Mouse (Mus musculus) lung, postnatal 4 days (tissue): ENCODE data around the gene Slc25a10.
A peak's percentile ranks its signal among the peaks of the same experiment; 100 is the strongest.

Experiments
- DNase-seq, 2 experiments: peaks; one replicate each; pipeline ENCODE4 v3.0.0; 2021

The Slc25a10 gene

DNA sequence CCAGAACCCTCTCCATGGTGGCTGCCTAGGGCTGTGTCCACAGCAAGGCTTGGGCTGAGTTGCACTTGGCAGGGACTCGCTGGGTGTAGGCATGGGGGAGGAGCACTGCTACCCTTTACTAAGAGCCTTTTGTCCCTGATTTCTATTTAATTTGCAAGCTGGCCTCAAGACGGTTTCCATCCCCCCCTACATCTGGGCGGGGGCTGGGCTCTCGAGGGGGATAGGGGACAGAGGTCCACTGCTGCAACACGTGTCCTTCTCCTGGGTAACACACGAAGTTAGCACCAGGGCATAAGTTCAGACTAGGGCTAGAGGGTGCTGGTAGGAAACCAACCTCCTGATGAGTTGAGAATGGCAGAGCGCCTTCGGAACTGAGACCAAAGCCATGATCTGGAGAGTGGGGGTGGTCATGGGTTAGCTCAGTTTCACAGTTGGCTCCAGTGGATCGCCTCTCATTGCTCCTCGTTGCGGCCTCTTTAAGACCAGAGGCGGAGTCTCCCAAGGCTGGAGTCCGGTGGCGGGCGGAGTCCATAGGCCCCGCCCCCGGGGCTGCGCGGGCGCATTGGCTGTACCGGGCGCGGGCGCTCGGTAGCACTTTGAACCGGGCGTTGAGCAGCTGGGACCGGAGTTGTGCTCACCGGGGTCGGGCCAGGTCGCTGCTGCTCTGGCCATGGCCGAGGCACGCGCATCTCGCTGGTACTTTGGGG is at the start of gene Slc25a10:
Gene Slc25a10 (plus strand): TSS at position 524 of the 707 bp plus-strand sequence.
- DNase-seq = peak; percentile 92 to 93

DNA sequence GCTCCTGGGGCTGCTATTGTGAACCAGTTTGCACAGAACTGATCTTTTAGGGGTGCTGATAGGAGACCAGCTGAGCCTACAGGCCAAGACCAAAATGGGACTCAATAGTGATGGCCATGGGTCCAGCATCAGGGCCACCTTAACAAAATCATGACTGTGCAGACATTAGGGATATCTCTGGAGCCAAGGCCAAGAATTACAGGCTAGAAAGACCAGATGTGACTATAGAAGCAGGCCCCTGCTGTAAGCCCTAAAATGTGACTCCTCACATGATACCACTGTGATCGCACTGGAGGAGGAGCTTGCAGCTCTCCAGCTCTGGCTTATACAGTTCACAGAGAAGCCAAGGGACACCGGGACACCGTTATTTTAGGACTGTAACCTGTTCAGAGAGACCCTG is 49.3 kb upstream of the Slc25a10 start, which contains the start of gene Tspan10:
Gene Tspan10 (plus strand): TSS at position 301 of the 400 bp plus-strand sequence.
- DNase-seq = no peak

DNA sequence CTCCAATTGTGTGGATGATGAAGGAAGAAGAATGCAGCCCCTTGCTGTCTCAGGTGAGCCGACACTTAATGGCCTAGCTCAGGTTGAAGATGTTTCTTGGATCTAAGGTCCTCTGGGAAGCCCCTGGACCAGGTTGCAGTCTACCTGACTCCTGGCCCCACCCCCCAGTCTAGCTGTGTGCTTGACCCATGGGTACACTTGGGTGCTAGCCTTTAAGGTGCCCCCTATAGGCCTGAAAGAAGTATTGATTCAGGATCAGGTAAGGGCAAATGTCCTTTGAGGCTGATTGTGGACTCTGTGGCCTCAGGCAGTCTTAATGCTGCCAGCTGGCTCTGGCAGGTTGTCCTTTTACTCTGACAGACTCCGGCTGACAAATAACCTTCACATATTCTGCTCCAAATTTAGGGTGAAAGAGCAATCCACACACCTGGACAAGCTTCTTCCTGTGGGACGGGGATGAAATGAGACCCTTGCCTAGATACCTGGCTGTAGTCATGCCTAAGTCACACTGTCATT is 48.8 kb upstream of the Slc25a10 start:
- DNase-seq = no peak

DNA sequence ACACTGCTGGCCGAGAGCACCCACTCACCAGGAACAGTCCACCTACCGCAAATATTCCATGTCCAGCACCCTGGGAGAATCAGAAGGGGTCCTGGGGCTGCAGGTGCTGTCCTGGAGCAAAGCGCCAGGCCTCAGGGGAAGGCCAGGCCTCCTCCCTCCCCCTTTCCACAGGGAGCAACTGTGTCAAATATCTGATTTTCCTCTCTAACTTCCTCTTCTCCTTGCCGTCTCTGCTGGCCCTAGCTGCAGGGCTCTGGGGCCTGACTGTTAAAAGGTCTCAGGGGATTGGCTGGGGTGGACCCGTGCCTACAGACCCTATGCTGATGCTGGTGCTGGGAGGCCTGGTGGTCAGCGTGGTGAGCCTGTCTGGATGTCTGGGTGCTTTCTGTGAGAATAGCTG is 47.5 kb upstream of the Slc25a10 start:
- no peak for DNase-seq

DNA sequence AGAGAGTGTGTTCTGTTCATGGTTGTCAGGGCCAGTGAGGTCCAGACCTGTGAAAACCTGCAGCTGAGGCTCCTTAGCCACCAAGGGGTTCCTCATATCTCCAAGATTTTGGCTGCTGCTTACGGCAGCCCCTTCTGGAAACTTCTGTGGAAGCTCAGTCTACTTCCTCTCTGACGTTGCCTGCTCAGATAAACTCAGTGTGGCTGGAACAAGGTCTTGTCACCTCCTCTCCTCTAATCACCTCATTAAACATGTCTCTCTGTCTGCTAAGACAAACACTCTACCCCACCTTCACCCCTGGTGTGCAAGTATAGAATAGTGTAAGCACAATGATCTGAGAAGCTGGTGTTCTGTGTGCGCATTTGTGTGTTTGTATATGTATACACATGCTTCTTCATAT is 46.2 kb upstream of the Slc25a10 start:
- DNase-seq = no peak

DNA sequence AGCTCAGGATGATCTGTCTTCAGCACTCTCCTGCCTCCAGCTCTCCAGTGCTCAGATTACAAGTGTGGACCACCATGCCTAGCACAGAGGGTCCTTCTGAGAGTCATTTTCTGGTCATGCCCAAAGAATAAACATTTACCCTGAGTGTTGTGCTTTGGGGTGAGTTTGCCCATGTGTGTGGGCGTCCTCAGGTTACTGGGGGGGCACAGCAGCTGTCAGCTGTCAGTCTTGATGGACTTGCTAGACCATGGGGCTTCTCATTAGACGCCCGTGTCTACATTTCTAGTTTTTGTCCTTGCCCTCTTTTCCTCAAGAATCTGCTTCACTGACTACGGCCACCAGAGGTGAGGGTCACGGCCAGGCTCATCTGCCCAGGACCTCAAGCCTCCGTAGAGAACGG is 44.5 kb upstream of the Slc25a10 start:
- DNase-seq = no peak

DNA sequence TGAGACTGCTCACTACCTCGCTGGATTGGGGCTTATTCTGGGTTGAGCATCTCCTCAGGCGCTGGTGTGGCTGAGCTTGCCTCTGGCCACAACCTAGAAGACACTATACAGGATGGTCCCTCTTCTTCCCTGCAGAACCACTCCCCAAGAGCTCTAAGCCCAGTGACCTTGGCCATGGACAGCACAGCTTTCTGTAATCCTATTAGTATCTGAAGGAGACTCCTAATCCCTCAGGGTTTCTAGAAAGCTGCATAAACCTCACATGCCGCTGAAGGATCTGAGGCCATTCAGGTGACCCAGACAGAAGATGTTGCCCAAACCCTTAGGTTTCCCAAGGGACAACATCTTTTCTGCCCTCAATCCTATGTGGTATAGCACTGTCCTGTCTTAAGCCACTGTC is 39.4 kb upstream of the Slc25a10 start:
- DNase-seq = no peak

DNA sequence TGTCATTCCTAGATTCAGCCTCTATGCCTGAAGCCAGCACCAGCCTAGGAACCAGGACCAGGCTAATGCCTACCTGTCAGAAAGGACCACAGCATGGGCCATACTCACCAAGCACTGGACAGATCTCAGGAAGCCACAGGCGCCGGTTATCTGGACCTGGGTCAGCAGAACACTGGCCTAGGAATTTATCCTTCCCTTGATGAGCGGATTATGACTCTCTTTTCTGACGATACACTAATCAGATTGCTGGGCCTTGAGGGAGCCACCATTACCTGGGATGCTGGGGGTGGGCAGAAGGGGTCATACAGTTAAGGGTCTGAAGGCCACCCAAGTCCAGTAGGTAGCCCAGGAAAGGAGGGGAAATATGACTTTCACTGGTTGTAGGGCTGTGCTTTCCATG is 38.3 kb upstream of the Slc25a10 start, which contains the start of gene Pde6g:
Gene Pde6g (minus strand): TSS at position 195 of the 400 bp plus-strand sequence.
- DNase-seq = no peak

DNA sequence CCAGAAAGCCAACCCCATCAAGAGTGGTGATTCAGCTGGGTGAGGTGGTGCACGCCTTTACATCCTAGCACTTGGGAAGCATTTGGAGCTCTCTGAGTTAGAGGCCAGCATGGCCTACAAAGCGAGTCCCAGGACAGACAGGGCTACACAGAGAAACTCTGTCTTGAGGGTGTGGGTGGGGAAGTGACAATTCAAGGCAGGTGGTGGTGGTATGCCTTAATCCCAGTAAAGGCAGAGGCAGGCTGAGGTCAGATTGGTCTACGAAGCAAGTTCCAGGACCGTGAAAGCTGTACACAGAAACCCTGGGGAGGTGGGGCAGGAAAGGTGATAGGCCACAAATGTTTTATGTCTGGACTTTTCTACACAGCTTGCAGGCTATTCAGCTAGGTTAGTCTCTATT is 36.7 kb upstream of the Slc25a10 start:
- no peak for DNase-seq

DNA sequence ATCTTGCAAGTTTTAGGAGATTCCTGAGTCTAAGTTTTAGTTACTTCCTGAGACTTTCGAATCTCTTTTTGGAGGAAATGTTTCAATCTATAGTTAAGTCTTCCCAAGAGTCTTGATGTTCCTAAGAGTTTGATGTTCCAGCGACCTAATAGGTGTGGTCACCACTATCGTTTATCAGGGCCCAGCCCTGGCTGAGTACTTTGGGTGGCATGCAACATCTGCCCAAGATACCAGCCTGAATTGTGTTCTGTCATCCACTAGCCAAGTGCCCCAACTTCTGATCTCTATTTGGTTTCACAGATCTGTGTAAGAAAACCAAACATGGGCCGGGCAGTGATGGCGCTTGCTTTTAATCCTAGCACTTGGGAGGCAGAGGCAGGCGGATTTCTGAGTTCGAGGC is 36.2 kb upstream of the Slc25a10 start:
- no peak for DNase-seq

DNA sequence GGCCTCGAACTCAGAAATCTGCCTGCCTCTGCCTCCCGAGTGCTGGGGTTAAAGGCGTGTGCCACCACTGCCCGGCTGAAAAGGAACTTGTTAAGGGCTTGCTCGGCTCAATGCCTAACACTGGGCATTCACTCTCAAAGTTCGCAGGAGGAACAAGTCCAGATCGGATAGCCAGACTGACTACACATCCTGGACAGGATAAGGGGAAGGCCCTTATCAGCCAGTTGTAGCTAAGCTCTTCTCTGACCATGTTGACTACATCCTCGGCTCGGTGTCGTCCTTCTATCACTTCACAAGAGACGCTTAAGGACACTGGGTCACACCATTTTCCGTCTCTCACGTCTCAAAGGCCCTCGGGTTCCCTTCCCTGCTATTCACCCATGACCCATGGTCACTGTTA is 34.3 kb upstream of the Slc25a10 start:
- no peak for DNase-seq

DNA sequence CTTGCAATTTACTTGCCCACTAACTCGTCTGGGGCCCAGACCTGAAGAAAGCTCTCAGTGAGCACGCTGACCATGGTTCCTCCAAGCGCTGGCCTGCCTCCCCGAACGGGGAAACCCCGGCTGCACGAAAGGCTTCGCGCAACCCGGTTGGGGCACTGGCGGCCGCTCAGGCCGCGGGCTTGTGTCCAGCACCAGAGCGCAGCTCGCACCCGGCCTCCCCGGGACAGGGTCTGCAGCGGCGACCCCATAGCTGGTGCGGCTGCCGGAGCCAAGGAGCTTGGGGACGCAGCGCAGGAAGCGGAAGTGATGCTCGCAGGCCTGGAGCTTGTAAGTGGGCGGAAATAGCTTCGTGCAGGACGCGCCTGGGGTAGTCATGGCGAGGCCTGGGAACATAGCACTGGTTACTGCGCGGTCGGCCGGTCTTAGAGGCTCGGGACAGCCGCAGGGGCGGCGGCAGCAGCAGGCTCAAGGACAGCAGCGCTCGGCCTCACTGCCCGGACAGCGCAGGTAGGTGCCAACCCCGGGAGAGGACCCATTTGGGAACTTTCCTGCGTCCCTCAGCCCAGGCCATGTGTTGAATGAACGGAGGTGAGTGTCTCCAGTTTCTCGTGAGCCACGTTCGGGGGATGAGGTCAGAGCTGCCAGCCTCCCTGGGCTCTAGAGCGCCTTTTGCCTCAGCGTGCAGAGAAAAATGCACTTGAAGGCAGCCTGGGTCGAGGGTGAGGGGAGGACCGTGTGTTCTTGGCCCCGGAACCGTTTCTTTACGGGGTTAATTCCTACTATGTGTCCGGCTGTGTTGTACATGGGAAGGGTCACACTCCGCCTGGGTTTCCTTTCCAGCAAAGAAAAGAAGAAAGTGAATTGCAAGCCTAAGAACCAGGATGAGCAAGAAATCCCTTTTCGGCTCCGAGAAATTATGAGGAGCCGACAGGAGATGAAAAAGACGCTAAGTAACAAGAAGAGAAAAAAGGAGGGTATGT is 33.6 kb upstream of the Slc25a10 start, which contains the start of the genes Oxld1 and Ccdc137:
Gene Oxld1 (minus strand): TSS at position 297 of the 980 bp plus-strand sequence.
Gene Ccdc137 (plus strand): TSS at position 344 of the 980 bp plus-strand sequence.
- DNase-seq = peak; percentile 83 to 85

DNA sequence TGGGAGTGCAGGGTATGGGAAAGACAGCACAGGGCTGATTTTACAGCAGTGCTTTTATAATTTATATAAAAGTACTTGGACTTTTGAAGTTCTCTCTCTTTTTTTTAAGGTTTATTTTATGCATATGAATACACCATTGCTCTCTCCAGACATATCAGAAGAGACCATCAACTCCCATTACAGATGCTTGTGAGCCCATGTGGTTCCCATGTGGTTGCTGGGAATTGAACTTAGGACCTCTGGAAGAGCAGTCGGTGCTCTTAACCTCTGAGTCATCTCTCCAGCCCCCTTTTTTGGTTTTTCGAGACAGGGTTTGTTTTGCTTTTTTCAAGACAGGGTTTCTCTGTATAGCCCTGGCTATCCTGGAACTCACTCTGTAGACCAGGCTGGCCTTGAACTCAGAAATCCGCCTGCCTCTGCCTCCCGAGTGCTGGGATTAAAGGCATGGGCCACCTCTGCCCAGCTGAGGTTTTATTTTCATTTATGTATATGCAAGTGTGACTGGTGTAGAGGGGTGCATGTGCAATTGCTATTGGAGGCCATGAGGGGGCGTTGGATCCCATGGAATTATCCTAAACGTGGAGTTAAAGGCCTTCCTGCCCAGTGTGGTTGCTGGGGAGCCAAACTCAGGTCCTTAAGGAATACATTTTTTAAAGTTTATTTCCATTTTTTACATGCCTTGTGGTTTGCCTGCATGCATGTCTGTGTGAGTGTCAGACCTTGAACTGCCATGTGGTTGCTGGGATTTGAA is 32.6 kb upstream of the Slc25a10 start:
- no peak for DNase-seq

DNA sequence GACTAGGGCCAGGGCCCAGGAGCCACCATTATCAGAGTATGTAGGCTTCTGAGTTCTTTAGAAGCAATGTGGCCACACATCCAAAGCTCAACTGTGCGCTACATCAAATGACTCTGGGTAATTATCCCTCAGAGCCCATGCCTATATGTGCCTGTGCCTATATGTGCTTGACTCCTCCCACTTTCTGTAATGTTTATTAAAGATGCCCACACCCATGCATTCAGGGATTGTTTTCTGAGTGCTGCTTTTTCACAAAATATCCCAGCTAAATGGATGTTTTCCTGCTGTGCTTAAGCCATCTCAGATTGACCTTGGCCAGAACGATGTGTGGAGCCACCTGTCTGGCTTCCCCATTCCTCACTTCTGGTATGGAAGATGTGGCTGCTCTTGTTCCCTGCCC is 28.1 kb upstream of the Slc25a10 start:
- no peak for DNase-seq

DNA sequence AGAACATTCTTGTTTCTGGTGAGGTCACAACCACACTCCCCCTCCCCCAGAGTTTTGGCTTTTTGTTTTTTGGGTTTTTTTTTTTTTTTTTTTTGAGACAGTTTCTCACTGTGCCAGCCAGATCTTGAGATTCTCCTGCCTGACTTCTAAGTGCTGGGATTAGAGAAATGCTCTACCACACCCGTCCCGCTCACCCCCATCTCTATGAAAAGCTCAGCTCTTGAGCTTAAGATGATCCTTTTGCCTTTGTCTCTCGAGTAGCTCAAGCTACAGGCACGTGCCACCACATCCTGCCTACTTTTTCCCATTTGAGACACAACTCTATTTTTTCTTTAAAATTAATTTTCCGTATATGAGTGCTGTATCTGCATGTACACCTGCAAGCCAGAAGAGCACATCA is 27.3 kb upstream of the Slc25a10 start:
- DNase-seq = no peak

DNA sequence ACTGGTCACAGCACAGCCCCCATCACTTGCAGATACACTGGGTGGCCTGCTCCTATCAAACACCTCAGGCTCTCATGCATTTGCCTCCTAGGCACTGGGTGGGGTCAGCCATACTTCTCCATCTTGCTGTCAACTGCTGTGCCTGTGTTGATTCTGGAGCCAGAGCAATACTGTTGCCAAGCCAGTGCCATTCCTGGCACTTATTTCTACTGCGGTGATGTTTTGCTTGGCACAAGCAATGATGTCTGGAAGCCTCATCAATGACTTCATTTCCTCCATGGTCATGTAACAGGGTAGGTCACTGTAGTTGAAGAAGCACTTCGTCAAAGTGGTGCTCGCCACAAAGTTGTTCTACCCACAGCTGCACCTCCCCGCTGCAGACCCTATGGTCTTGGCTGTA is 26.1 kb upstream of the Slc25a10 start:
- DNase-seq = no peak

DNA sequence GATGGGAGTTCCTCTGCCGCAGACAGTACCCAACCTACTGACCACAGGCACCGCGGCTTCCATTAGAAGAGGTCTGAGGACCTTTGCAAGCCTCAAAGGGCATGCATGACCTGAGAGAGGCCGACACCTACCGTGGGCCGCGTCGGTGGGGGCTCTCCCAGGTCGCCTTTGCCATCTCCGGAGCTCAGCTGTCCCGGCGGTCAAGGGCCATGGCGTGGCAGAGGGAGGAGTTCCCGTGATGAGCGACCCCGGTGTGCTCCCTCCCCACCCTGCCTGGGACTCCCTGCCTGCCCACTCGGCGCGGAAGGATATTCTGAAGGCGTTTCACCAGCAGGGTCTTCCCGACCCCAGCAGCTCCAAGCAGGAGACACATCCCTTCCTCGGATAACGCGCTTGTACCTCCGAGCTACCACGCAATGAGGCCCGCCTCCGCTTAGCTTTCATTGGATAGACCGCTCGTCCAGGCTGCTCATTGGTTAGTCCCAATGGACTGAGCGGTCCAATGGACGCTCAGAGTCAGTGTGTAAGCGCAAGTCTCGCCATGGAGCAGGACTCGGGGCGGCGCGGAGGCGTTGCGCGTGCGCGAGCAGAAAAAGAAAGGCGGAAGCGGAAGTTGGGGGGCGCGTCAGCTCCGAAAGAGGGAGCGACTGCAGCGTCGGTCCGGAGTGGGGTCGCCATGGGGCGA is 24.4 kb upstream of the Slc25a10 start, which contains the start of gene Arl16:
Gene Arl16 (minus strand): TSS at position 557 of the 685 bp plus-strand sequence.
- peak; percentile 96 to 97 for DNase-seq

DNA sequence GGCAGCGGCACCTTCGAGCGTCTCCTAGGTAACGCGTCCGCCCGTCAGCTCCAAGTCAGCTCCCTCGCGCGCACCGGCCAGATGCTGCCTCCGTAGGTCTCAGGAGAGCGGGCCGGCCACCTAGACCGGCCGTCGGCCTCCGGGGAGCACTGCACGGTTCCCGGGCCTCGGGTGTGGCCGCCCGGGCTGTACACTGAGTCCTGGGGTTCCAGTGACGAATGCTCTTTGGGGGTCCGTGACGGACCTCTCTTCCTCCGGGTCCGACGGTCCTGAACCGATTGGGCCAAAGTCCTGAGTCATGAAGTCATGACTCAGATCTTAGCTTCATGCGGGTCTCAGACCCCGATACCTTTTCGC is 23.9 kb upstream of the Slc25a10 start:
- no peak for DNase-seq

DNA sequence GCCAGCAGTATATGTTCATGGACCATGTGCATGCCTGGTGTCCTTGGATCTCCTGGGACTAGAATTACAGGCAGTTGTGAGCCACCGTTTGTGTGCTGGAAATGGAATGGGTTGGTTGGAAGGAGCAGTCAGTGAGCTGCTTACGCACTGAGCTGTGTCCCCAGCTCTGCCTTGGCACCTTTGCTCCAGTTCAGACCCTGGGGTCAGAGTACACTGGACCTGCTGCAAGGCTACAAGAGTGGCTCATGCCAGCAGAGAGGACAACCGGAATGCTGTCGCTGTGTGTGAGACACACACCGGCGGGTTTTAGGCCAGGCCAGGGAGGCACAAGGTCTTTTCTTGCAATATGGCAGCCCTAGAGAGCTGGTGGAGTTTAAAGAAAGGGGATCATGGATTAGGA is 19.6 kb upstream of the Slc25a10 start:
- DNase-seq = no peak

DNA sequence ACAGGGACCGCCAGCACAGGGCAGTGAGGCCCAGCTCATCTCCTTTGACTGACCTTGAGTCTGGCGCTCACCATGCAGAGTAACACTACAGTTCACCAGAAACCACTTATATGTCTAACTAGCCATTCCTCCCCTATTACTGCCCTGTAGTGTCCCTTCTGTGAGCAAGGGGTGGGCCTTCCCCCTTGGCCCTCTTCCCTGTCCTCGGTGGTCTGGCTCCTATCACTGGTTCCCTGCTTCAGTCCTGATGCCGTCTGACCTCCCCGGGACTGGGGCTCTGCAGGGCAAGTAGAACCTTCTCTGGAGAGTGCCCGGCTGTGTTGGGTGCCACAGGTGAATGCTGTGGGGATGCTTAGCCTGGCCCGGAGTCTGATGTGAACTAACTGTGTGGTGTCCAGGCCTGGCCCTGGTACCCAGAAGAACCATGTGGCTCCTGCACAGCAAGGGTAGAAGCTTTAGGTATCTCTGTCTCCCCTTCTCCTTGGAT is 8.1 kb upstream of the Slc25a10 start:
- DNase-seq = no peak

DNA sequence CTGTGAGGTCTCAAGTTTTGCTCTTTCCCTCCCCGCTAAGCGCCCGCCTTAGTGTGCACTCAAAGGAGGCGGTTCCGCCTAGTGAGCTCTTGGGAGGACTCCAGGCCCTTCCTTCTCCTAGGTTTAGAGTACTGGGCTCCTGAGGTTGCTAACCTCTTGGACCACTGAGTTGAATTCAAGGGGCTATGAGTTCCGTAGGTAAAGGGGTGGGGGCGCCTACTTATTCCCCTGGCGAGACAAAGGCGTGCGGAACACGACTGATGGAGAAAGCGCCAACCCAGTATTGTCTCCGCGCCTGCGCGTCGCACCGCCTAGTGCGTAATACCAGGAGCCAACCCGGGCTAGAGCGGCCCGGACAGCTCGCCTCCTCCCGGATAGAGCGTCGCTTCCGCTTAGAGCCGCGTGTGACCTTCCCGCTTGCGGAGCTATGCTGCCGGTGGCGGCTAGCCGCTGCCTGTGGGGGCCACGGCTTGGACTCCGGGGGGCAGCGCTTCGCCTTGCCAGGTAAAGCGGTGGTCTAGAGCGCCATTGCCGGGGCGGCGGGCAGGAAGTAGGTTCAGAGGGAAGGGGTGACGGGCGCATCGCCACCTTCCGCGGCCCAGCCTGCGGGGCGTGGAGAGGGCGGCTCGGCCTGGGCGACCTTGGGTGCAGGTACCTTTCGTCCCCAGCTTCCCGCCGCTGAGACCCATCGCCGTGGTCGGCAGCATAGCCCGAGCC is 7.2 kb upstream of the Slc25a10 start, which contains the start of gene Mrpl12:
Gene Mrpl12 (plus strand): TSS at position 349 of the 717 bp plus-strand sequence.
- peak; percentile 90 to 92 for DNase-seq
